Mouse (Mus musculus): ENCODE results near the gene Styx.

The Styx gene

DNA sequence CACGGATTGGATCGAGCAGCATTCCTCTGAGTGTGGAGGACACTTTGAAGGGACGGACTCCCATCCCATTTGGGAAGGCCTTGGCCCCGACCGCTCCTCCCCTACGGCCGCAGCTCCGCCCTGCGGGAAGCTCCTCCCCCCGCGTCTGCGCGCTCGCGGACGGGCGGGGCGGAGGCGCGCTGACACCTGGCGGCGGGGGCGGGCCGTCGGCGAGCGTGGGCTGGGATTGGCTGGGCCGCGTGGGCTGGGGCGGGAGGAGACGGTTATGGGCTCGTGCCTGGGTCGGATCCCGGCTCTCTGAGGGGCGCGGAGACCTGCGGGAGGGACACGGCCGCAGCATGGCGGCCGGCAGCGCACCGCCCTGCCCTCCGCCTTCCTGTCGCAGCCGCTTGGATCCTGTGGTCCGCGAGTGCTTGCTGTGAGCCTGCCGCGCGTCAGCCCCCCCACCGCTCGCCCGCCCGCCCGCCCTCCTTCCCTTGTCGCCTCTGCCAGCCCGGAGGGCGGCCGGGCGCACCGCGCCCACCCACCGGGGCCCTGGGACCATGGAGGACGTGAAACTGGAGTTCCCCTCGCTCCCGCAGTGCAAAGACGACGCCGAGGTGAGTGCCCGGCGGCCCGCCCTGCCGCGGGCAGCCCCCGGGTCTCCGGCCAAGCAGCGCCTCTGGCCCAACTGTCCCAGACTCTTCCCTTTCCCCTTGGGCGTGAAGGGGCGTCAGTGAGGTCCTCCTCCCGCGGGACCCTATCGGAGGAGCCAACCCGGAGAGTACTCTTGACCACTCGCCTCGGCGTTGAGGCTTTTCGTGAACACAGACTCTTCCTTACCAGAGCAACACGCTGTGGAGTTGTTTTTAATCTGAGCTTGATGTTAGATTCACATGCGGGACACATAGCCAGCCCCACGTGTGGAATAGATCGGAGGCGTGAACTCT lies at the start of gene Styx:
Gene Styx (plus strand): TSS at position 163 of the 929 bp plus-strand sequence.
- peak; percentile 86 for DNase-seq (ENCODE audit: low read depth)

DNA sequence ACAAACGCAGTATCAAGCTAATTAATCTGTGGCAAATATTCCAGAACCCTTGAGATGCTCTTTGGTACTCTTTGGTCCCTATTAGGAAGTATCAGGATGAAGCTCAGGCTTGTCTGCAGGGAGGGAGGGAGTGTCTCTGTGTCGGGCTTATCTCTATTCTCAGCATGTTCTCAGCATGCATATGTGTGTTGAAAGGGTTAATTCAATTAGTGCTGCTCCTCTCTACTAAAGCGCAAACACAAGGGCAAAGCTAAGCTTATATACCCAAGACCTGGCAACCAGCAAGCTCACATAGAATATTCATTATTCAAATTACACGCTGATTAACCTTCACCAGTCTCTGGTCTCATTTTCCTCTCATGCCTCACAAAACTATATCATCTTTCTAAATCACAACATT lies 47.0 kb upstream of the Styx start:
- DNase-seq (ENCODE audit: low read depth) = no peak

DNA sequence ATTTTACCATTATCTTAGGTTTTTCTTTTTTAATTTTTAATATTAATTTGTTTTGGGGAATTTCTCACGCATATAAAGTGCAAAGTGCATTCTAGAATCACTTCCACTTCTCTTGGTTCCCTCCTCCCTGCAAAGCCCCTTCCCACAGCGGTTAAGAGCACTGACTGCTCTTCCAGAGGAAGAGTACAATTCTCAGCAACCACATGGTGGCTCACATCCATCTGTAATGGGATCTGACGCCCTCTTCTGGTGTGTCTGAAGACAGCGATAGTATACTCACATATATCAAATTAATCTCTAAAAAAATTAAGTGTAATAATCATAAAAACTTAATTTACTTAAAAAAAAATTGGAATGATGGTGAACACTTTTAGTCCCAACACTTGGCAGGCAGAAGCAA lies 46.5 kb upstream of the Styx start:
- no peak for DNase-seq (ENCODE audit: low read depth)

GRCm38 (mm10) chr14:45305852-45306251 lies 45.0 kb upstream of the Styx start:
- no peak for DNase-seq (ENCODE audit: low read depth)

GRCm38 (mm10) chr14:45307630-45308328 lies 43.1 kb upstream of the Styx start:
- no peak for DNase-seq (ENCODE audit: low read depth)

- no peak for DNase-seq (ENCODE audit: low read depth)
Observed at GRCm38 (mm10) chr14:45309646-45310045, 41.2 kb upstream of the Styx start.

- DNase-seq (ENCODE audit: low read depth) = no peak
Observed at GRCm38 (mm10) chr14:45310101-45310500, 40.8 kb upstream of the Styx start.

- no peak for DNase-seq (ENCODE audit: low read depth)
Observed at GRCm38 (mm10) chr14:45316927-45317326, 34.0 kb upstream of the Styx start.

- no peak for DNase-seq (ENCODE audit: low read depth)
Observed at GRCm38 (mm10) chr14:45317921-45318411, 32.9 kb upstream of the Styx start.

GRCm38 (mm10) chr14:45318426-45319236 lies 32.3 kb upstream of the Styx start, which contains the start of gene Ero1l:
Gene Ero1l (minus strand): TSS chr14:45318771.
- DNase-seq (ENCODE audit: low read depth) = no peak

GRCm38 (mm10) chr14:45319237-45319610 lies 31.7 kb upstream of the Styx start:
- no peak for DNase-seq (ENCODE audit: low read depth)

- DNase-seq (ENCODE audit: low read depth) = no peak
Observed at GRCm38 (mm10) chr14:45320111-45320510, 30.8 kb upstream of the Styx start.

- DNase-seq (ENCODE audit: low read depth) = no peak
Observed at GRCm38 (mm10) chr14:45321067-45321466, 29.8 kb upstream of the Styx start.

DNA sequence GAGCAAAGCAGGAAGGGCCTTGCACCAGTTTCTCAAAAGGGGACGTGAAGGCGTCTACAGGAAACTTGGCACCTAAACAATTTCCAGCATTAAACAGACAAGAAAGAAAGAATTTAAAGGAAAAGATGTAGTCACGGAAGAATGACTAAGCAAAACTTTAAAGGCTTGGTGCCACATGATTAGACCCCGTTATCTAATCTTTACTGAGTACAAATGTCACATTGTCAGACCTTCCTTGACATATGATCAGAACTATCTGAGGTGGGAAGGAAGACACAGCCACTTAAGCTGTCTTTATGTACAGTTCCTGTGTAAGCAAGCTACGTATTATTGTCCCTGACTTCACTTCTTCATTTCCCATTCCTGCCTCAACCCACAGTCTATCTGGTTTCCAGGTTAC lies 29.3 kb upstream of the Styx start:
- no peak for DNase-seq (ENCODE audit: low read depth)

- no peak for DNase-seq (ENCODE audit: low read depth)
Observed at GRCm38 (mm10) chr14:45322450-45322849, 28.4 kb upstream of the Styx start.

DNA sequence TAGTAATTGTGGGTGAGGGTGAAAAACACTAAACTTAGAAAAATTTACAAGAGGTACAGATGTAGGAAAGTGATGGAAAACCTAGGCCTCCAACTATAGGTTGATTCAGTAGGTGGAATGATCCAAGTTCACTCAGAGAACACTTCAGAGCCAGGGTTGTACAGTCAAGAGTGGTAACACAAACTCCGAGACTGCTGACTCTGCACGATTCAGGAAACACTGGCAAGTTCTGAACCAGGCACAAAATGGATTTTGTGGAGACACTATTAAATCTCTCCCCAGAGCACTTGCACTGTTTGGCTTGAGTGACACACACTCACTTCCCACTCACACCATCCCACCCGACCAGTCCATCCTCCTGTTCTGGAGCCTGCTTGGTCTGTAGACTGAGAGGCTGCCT lies 27.6 kb upstream of the Styx start:
- DNase-seq (ENCODE audit: low read depth) = no peak

- no peak for DNase-seq (ENCODE audit: low read depth)
Observed at GRCm38 (mm10) chr14:45325471-45325870, 25.4 kb upstream of the Styx start.

GRCm38 (mm10) chr14:45328072-45328713 lies 22.7 kb upstream of the Styx start:
- no peak for DNase-seq (ENCODE audit: low read depth)

GRCm38 (mm10) chr14:45329018-45329588 lies 21.8 kb upstream of the Styx start:
- DNase-seq (ENCODE audit: low read depth) = no peak

- DNase-seq (ENCODE audit: low read depth) = peak; percentile 86
Observed at GRCm38 (mm10) chr14:45329589-45330181, 21.2 kb upstream of the Styx start, which contains the start of gene Psmc6. Gene Psmc6 (plus strand): TSS chr14:45329788.

All from c-Kit-positive CD71-negative TER-119-negative erythroid progenitor cells, embryonic 14.5 days (primary cell).